Mouse (Mus musculus): ENCODE results near the gene March7. TPM values are rescaled to one million over a fixed set of nuclear protein-coding genes. Genes with fewer than 3 reads are reported as not detected.

The March7 gene
- total RNA-seq (2014; rRNA removed) (57.5 and 77.2 TPM in 2 replicates), polyA plus RNA-seq (2015; fragmentation: Nextera tagmentation; extraction: Ambion mirVana) (79.4 and 81.2 TPM in 2 replicates)

DNA sequence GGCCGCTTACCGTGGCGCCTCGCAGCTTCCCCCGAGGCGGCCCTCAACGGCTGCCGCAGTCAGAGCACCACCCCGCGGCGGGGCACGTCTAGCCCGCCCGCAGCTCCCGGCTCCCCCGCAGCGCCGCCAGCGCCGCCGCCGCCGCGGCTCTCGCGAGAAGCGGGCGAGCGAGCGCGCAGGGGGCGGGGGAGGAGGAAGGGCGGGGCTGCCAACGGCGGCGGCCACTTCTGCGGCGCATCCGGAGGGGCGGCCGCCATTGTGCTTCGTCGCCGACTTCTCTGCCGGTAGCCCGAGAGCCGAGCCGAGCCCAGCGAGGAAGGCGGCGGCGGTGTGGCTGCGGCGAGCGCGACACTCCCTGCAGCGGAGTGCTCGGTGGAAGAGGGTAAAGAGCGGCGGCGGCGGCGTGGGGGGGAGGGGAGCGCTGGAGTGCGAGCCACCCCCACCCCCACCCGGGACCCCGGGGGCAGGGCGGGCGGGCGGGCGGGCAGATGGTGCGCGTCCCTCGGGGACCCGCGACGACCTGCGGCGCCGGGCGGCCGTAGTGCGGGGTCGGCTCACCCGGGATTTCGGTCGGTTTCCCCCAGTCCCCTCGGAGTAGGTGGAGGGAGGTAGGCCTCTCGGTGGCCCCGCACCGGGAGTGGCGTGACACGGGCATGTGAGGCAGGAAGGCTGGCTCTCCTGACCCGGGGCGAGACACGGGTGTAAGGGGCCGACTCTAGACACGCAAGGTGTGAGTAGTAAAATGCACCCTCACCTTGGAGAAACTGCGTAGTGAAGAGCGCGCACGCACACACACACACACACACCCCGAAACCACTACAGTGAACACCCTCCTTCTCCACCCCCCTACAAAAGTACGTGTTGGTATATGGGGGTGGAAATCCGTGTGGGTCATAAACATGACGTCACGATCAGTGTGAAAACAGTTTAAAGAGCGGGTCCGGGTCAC is at the start of gene March7, which contains the start of gene Baz2b:
March7 (plus strand) TSS at position 185 of the 949 bp plus-strand sequence.
Baz2b (minus strand) TSS at position 137 of the 949 bp plus-strand sequence.
- WGBS, result under 1% methylated on average over 84 of the region's 109 CpGs
- Histone ChIP-seq H3K27me3 (ENCODE audit: insufficient read depth, low read length) (no peaks in the 10 kb centered on the region), H3K36me3 (ENCODE audit: insufficient read depth, low read length) (no peaks in the 10 kb centered on the region), H3K4me2 (ENCODE audit: low read depth, low read length) (peak within 1 kb of the TSS; percentile 80), H3K9ac (replicated peaks; ENCODE audit: low read length) (peak within 1 kb of the TSS; percentile 97), H3K27ac (peak within 1 kb of the TSS; percentile 92), H3K4me1 (ENCODE audit: insufficient read depth, low read length) (peaks cover 24% of the 10 kb centered on the region; the same call in 1 of the 2 replicates), H3K9me3 (ENCODE audit: low read length) (no peaks in the 10 kb centered on the region), H3K4me3 (ENCODE audit: low read length) (peak within 1 kb of the TSS; percentile 88)
- TF ChIP-seq CTCF (IDR thresholded peaks at IDR 0.05; ENCODE audit: low read depth), result no peak
- peak; percentile 94 for ATAC-seq
- peak; percentile 95 for DNase-seq (ENCODE audit: low spot score)

DNA sequence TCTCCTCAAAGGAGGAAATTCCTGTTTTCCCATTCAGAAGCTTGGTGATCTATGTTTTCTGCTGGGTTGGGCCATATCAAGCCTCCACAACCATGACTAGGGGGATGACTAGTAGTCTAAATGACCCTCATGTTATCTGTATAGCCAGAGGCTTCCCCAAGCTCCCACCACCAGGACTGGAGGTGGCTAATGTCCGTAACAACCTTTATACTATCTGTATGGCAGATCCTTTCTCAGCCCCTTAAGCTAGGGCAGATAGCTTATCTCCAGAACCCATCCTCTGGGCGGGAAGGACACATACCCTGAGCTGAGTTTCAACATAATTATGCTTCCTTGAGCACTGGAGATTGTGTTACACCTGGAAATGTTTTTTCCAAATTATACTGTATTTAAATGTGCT is 45.9 kb upstream of the March7 start:
- Histone ChIP-seq H3K4me1 (ENCODE audit: insufficient read depth, low read length) (no peaks in the 10 kb centered on the region), H3K27me3 (ENCODE audit: insufficient read depth, low read length) (no peaks in the 10 kb centered on the region), H3K4me2 (ENCODE audit: low read depth, low read length) (no peak overlapping the region), H3K4me3 (ENCODE audit: low read length) (no peak overlapping the region), H3K9ac (replicated peaks; ENCODE audit: low read length) (no peak overlapping the region), H3K36me3 (ENCODE audit: insufficient read depth, low read length) (no peaks in the 10 kb centered on the region), H3K9me3 (ENCODE audit: low read length) (no peaks in the 10 kb centered on the region), H3K27ac (no peak overlapping the region)
- ATAC-seq, result no peak
- TF ChIP-seq CTCF (IDR thresholded peaks at IDR 0.05; ENCODE audit: low read depth), result no peak
- 84% methylated on average over 2 of the region's 2 CpGs for WGBS
- DNase-seq (ENCODE audit: low spot score), result no peak

DNA sequence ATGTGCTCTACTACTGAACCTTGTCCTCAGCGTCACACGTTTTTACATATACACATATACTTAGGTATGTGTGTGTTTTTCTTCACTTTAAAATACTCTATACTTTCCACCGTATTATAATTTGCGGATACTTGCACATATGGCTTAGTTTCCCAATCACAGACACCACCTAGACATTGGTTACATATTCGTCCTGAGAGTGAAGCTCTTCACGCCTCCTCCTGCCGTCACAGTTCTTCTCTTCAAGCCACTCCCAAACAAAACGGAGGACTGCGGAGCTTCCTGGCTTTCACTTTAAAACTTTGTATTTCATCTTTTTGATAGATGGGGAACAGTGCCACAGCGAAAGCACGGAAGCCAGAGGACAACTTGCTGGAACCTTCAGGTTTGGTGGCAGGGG is 44.0 kb upstream of the March7 start:
- ATAC-seq (no peak), DNase-seq (ENCODE audit: low spot score) (no peak)
- TF ChIP-seq CTCF (IDR thresholded peaks at IDR 0.05; ENCODE audit: low read depth), result no peak
- no peaks in the 10 kb centered on the region for H3K36me3 ChIP-seq (ENCODE audit: insufficient read depth, low read length)
- H3K27me3 ChIP-seq (ENCODE audit: insufficient read depth, low read length), result no peaks in the 10 kb centered on the region
- no peak overlapping the region for H3K27ac ChIP-seq
- no peaks in the 10 kb centered on the region for H3K9me3 ChIP-seq (ENCODE audit: low read length)
- H3K4me1 ChIP-seq (ENCODE audit: insufficient read depth, low read length), result no peaks in the 10 kb centered on the region
- no peak overlapping the region for H3K9ac ChIP-seq (replicated peaks; ENCODE audit: low read length)
- H3K4me2 ChIP-seq (ENCODE audit: low read depth, low read length), result no peak overlapping the region
- WGBS, result 93% methylated on average over 11 of the region's 11 CpGs
- no peak overlapping the region for H3K4me3 ChIP-seq (ENCODE audit: low read length)

DNA sequence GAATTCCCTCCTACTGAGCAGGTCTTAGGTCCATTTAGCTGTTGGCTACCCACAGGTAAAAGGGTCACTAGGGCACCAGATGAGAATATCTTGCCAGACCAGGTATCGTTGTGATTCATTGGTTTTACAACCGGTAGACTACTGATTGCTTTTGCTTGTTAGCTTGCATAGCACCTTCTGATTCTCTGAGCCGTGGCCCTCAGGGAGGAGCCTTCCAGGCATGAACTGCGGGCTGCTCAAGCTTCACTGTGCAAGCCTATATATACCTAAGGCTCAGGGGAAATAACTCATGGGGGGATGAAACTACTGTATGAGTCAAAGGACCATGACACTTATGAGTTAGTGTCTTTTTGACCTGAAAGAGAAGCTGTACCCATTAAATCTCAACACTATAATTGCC is 42.8 kb upstream of the March7 start:
- 94% methylated on average over 4 of the region's 4 CpGs for WGBS
- DNase-seq (ENCODE audit: low spot score), result no peak
- no peak for TF ChIP-seq CTCF (IDR thresholded peaks at IDR 0.05; ENCODE audit: low read depth)

DNA sequence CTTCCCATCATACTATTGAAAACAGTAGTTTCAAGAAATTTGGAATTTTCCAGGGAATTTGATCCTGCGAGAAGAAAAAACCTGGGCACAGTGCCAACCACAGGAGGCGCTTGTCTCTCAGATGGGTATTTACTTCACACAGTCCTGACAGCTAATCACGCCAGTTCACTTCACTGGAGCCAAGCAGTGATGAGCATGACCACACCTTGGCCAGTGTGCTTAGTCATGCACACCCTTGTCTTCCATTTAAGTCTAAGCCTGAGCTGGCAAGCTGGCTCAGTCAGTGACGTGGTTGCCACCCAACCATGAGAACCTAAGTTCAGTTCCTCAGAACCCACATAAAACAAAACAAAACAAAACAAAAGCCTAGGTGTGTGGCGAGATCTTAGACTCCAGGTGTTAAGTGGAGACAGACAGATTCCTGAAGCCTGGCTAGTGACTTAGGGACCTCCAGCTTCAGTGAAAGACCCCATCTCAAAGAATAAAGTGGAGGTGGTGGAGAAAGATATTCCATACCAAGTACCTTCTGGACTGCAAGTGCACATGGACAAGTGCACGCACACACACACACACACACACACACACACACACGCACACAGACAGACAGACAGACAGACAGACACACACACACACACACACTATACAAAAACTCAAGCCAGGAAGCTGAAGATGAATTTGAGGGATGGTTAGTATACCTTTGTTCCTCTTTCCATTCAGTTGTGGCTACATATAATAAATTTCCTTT is 37.7 kb upstream of the March7 start:
- no peak overlapping the region for H3K9ac ChIP-seq (replicated peaks; ENCODE audit: low read length)

More for the DNA sequence above, 42.8 kb upstream of the March7 start:
- no peak overlapping the region for H3K27ac ChIP-seq
- H3K27me3 ChIP-seq (ENCODE audit: insufficient read depth, low read length), result no peaks in the 10 kb centered on the region
- no peak overlapping the region for H3K4me3 ChIP-seq (ENCODE audit: low read length)
- H3K9ac ChIP-seq (replicated peaks; ENCODE audit: low read length), result no peak overlapping the region
- no peak for ATAC-seq
- no peaks in the 10 kb centered on the region for H3K9me3 ChIP-seq (ENCODE audit: low read length)
- H3K4me2 ChIP-seq (ENCODE audit: low read depth, low read length), result no peak overlapping the region
- H3K4me1 ChIP-seq (ENCODE audit: insufficient read depth, low read length), result no peaks in the 10 kb centered on the region
- H3K36me3 ChIP-seq (ENCODE audit: insufficient read depth, low read length), result no peaks in the 10 kb centered on the region

DNA sequence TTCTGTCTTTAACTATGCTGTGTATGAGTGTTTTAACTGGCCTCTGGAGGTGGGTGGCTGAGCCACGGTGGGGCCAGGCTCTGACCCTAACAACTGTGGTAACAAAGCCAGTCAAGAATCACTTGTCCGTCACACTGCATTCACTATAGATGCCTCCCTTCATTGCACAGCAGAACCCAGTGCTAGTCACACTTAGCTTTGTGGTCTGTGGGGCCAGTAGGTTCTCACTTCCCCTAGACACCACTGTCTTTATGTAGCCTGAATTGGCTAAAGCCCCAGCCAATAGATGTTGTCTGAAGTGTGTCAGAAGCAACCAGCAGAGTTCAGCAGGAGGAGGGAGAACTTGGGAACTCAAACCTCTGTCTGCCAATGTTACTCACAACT is 37.2 kb upstream of the March7 start:
- no peak overlapping the region for H3K9ac ChIP-seq (replicated peaks; ENCODE audit: low read length)
- H3K4me3 ChIP-seq (ENCODE audit: low read length), result no peak overlapping the region
- H3K4me1 ChIP-seq (ENCODE audit: insufficient read depth, low read length), result no peaks in the 10 kb centered on the region
- H3K27ac ChIP-seq, result no peak overlapping the region
- H3K4me2 ChIP-seq (ENCODE audit: low read depth, low read length), result no peak overlapping the region
- no peaks in the 10 kb centered on the region for H3K27me3 ChIP-seq (ENCODE audit: insufficient read depth, low read length)
- WGBS, result 24% methylated on average over 2 of the region's 2 CpGs
- no peak for ATAC-seq
- no peaks in the 10 kb centered on the region for H3K9me3 ChIP-seq (ENCODE audit: low read length)
- H3K36me3 ChIP-seq (ENCODE audit: insufficient read depth, low read length), result no peaks in the 10 kb centered on the region
- DNase-seq (ENCODE audit: low spot score), result no peak
- no peak for TF ChIP-seq CTCF (IDR thresholded peaks at IDR 0.05; ENCODE audit: low read depth)

More for the DNA sequence above, 37.7 kb upstream of the March7 start:
- H3K4me1 ChIP-seq (ENCODE audit: insufficient read depth, low read length), result no peaks in the 10 kb centered on the region
- ATAC-seq (0 out of 2 replicates have a peak, but pooled peaks have one; percentile 74), DNase-seq (ENCODE audit: low spot score) (peak; percentile 51)
- no peak; the same call in 1 of the 2 replicates for TF ChIP-seq CTCF (IDR thresholded peaks at IDR 0.05; ENCODE audit: low read depth)
- H3K9me3 ChIP-seq (ENCODE audit: low read length), result no peaks in the 10 kb centered on the region
- H3K4me2 ChIP-seq (ENCODE audit: low read depth, low read length), result no peak overlapping the region
- no peak overlapping the region for H3K4me3 ChIP-seq (ENCODE audit: low read length)
- H3K36me3 ChIP-seq (ENCODE audit: insufficient read depth, low read length), result no peaks in the 10 kb centered on the region
- H3K27ac ChIP-seq, result no peak overlapping the region
- 58% methylated on average over 7 of the region's 7 CpGs for WGBS
- no peaks in the 10 kb centered on the region for H3K27me3 ChIP-seq (ENCODE audit: insufficient read depth, low read length)
